Mouse (Mus musculus): ENCODE results near the gene Hlx. TPM values are rescaled to one million over a fixed set of nuclear protein-coding genes. Genes with fewer than 3 reads are reported as not detected.
A peak's percentile ranks its signal among the peaks of the same experiment; 100 is the strongest.

Gene Hlx
- polyA plus RNA-seq, 1 experiment from 2014 or later = 7.0 TPM

- Histone ChIP-seq H3K9ac (ENCODE audit: low read depth, low read length) (no peak overlapping the region), H3K4me2 (peak overlapping the region; percentile 6; the same call in 1 of the 2 replicates), H3K36me3 (ENCODE audit: control insufficient read depth, insufficient read depth, low read length) (no peaks in the 10 kb centered on the region), H3K4me3 (ENCODE audit: low read depth, low read length) (peak overlapping the region; percentile 0; the same call in 1 of the 2 replicates), H3K27ac (ENCODE audit: low read depth, low read length) (no peak overlapping the region), H3K27me3 (ENCODE audit: control insufficient read depth, insufficient read depth, low read length) (peaks cover 83% of the 10 kb centered on the region), H3K4me1 (ENCODE audit: control insufficient read depth, insufficient read depth, low read length) (peaks cover 5% of the 10 kb centered on the region; the same call in 1 of the 2 replicates), H3K9me3 (replicated peaks; ENCODE audit: control insufficient read depth, low read length) (no peaks in the 10 kb centered on the region)
- WGBS (ENCODE audit: insufficient replicate concordance) = 9% methylated on average over 19 of the region's 19 CpGs
- no peak for ATAC-seq (replicated peaks; ENCODE audit: insufficient number of reproducible peaks, low FRiP score, low TSS enrichment)
Measured at GRCm38 (mm10) chr1:184729357-184730140, 2.9 kb downstream of the Hlx start.

GRCm38 (mm10) chr1:184728561-184729115 lies 3.8 kb downstream of the Hlx start:
- no peaks in the 10 kb centered on the region for H3K9me3 ChIP-seq (replicated peaks; ENCODE audit: control insufficient read depth, low read length)
- peaks cover 5% of the 10 kb centered on the region; the same call in 1 of the 2 replicates for H3K4me1 ChIP-seq (ENCODE audit: control insufficient read depth, insufficient read depth, low read length)
- no peaks in the 10 kb centered on the region for H3K36me3 ChIP-seq (ENCODE audit: control insufficient read depth, insufficient read depth, low read length)
- H3K27ac ChIP-seq (ENCODE audit: low read depth, low read length) = no peak overlapping the region
- H3K4me3 ChIP-seq (ENCODE audit: low read depth, low read length) = no peak overlapping the region; the same call in 1 of the 2 replicates
- H3K27me3 ChIP-seq (ENCODE audit: control insufficient read depth, insufficient read depth, low read length) = peaks cover 86% of the 10 kb centered on the region
- no peak for ATAC-seq (replicated peaks; ENCODE audit: insufficient number of reproducible peaks, low FRiP score, low TSS enrichment)
- H3K4me2 ChIP-seq = no peak overlapping the region
- no peak overlapping the region for H3K9ac ChIP-seq (ENCODE audit: low read depth, low read length)
- 12% methylated on average over 6 of the region's 6 CpGs for WGBS (ENCODE audit: insufficient replicate concordance)

- peaks cover 86% of the 10 kb centered on the region for H3K27me3 ChIP-seq (ENCODE audit: control insufficient read depth, insufficient read depth, low read length)
- H3K4me1 ChIP-seq (ENCODE audit: control insufficient read depth, insufficient read depth, low read length) = no peaks in the 10 kb centered on the region; the same call in 1 of the 2 replicates
- H3K36me3 ChIP-seq (ENCODE audit: control insufficient read depth, insufficient read depth, low read length) = no peaks in the 10 kb centered on the region
- H3K4me3 ChIP-seq (ENCODE audit: low read depth, low read length) = peak overlapping the region; percentile 39
- 5% methylated on average over 49 of the region's 49 CpGs for WGBS (ENCODE audit: insufficient replicate concordance)
- no peaks in the 10 kb centered on the region for H3K9me3 ChIP-seq (replicated peaks; ENCODE audit: control insufficient read depth, low read length)
- H3K9ac ChIP-seq (ENCODE audit: low read depth, low read length) = no peak overlapping the region
- no peak overlapping the region; the same call in 1 of the 2 replicates for H3K27ac ChIP-seq (ENCODE audit: low read depth, low read length)
- ATAC-seq (replicated peaks; ENCODE audit: insufficient number of reproducible peaks, low FRiP score, low TSS enrichment) = no peak
- peak overlapping the region; percentile 72 for H3K4me2 ChIP-seq
Measured at GRCm38 (mm10) chr1:184727401-184728265, 4.8 kb downstream of the Hlx start.

- peaks cover 92% of the 10 kb centered on the region for H3K27me3 ChIP-seq (ENCODE audit: control insufficient read depth, insufficient read depth, low read length)
- no peaks in the 10 kb centered on the region; the same call in 1 of the 2 replicates for H3K4me1 ChIP-seq (ENCODE audit: control insufficient read depth, insufficient read depth, low read length)
- no peak overlapping the region for H3K9ac ChIP-seq (ENCODE audit: low read depth, low read length)
- H3K9me3 ChIP-seq (replicated peaks; ENCODE audit: control insufficient read depth, low read length) = no peaks in the 10 kb centered on the region
- ATAC-seq (replicated peaks; ENCODE audit: insufficient number of reproducible peaks, low FRiP score, low TSS enrichment) = no peak
- no peaks in the 10 kb centered on the region for H3K36me3 ChIP-seq (ENCODE audit: control insufficient read depth, insufficient read depth, low read length)
- H3K4me2 ChIP-seq = peak overlapping the region; percentile 72
- no peak overlapping the region for H3K27ac ChIP-seq (ENCODE audit: low read depth, low read length)
- 15% methylated on average over 16 of the region's 16 CpGs for WGBS (ENCODE audit: insufficient replicate concordance)
- H3K4me3 ChIP-seq (ENCODE audit: low read depth, low read length) = peak overlapping the region; percentile 39; the same call in 1 of the 2 replicates
Measured at GRCm38 (mm10) chr1:184726576-184727300, 5.7 kb downstream of the Hlx start.

GRCm38 (mm10) chr1:184725318-184725790 lies 7.1 kb downstream of the Hlx start:
- WGBS (ENCODE audit: insufficient replicate concordance) = 8% methylated on average over 11 of the region's 11 CpGs
- Histone ChIP-seq H3K27me3 (ENCODE audit: control insufficient read depth, insufficient read depth, low read length) (peaks cover 95% of the 10 kb centered on the region), H3K27ac (ENCODE audit: low read depth, low read length) (no peak overlapping the region), H3K4me1 (ENCODE audit: control insufficient read depth, insufficient read depth, low read length) (no peaks in the 10 kb centered on the region; the same call in 1 of the 2 replicates), H3K4me3 (ENCODE audit: low read depth, low read length) (no peak overlapping the region), H3K4me2 (no peak overlapping the region), H3K9me3 (replicated peaks; ENCODE audit: control insufficient read depth, low read length) (no peaks in the 10 kb centered on the region), H3K9ac (ENCODE audit: low read depth, low read length) (no peak overlapping the region), H3K36me3 (ENCODE audit: control insufficient read depth, insufficient read depth, low read length) (no peaks in the 10 kb centered on the region)
- ATAC-seq (replicated peaks; ENCODE audit: insufficient number of reproducible peaks, low FRiP score, low TSS enrichment) = no peak

GRCm38 (mm10) chr1:184724551-184725317 lies 7.7 kb downstream of the Hlx start:
- H3K27me3 ChIP-seq (ENCODE audit: control insufficient read depth, insufficient read depth, low read length) = peaks cover 97% of the 10 kb centered on the region
- H3K27ac ChIP-seq (ENCODE audit: low read depth, low read length) = no peak overlapping the region
- no peak overlapping the region for H3K4me3 ChIP-seq (ENCODE audit: low read depth, low read length)
- no peaks in the 10 kb centered on the region; the same call in 1 of the 2 replicates for H3K4me1 ChIP-seq (ENCODE audit: control insufficient read depth, insufficient read depth, low read length)
- H3K9ac ChIP-seq (ENCODE audit: low read depth, low read length) = no peak overlapping the region
- 2% methylated on average over 23 of the region's 23 CpGs for WGBS (ENCODE audit: insufficient replicate concordance)
- H3K36me3 ChIP-seq (ENCODE audit: control insufficient read depth, insufficient read depth, low read length) = no peaks in the 10 kb centered on the region
- H3K4me2 ChIP-seq = no peak overlapping the region
- H3K9me3 ChIP-seq (replicated peaks; ENCODE audit: control insufficient read depth, low read length) = no peaks in the 10 kb centered on the region
- ATAC-seq (replicated peaks; ENCODE audit: insufficient number of reproducible peaks, low FRiP score, low TSS enrichment) = no peak

GRCm38 (mm10) chr1:184723899-184724298 lies 8.5 kb downstream of the Hlx start:
- no peak for ATAC-seq (replicated peaks; ENCODE audit: insufficient number of reproducible peaks, low FRiP score, low TSS enrichment)
- H3K27ac ChIP-seq (ENCODE audit: low read depth, low read length) = no peak overlapping the region
- no peak overlapping the region for H3K9ac ChIP-seq (ENCODE audit: low read depth, low read length)
- WGBS (ENCODE audit: insufficient replicate concordance) = 9% methylated on average over 3 of the region's 3 CpGs
- peaks cover 100% of the 10 kb centered on the region for H3K27me3 ChIP-seq (ENCODE audit: control insufficient read depth, insufficient read depth, low read length)
- no peaks in the 10 kb centered on the region for H3K9me3 ChIP-seq (replicated peaks; ENCODE audit: control insufficient read depth, low read length)
- no peaks in the 10 kb centered on the region for H3K36me3 ChIP-seq (ENCODE audit: control insufficient read depth, insufficient read depth, low read length)
- no peak overlapping the region for H3K4me3 ChIP-seq (ENCODE audit: low read depth, low read length)
- H3K4me1 ChIP-seq (ENCODE audit: control insufficient read depth, insufficient read depth, low read length) = no peaks in the 10 kb centered on the region; the same call in 1 of the 2 replicates
- H3K4me2 ChIP-seq = no peak overlapping the region
